Mouse (Mus musculus) forebrain, embryonic 15.5 days (tissue): ENCODE results near the gene Elk4. TPM values are rescaled to one million over a fixed set of nuclear protein-coding genes. Genes with fewer than 3 reads are reported as not detected.

ENCODE experiments used
- ATAC-seq: fragments of 200-750 bp; cut with Nextera tagmentation; replicated peaks from 2 replicates; pipeline ENCODE4 v1.8.0; 2017; ENCODE audit warnings: mild to moderate bottlenecking, moderate TSS enrichment, moderate library complexity
- H3K27ac ChIP-seq: fragments of 300-500 bp; sonication (generic); replicated peaks from 2 replicates; pipeline ENCODE4 v1.5.1; 2015; ENCODE audit warnings: mild to moderate bottlenecking, inconsistent platforms
- H3K27me3 ChIP-seq: fragments of 300-500 bp; sonication (generic); 2 replicates; pipeline ENCODE4 v1.6.1; 2015; ENCODE audit warnings: inconsistent platforms
- H3K36me3 ChIP-seq: fragments of 300-500 bp; sonication (generic); 2 replicates; pipeline ENCODE4 v1.6.1; 2015; ENCODE audit warnings: mild to moderate bottlenecking, inconsistent platforms
- H3K4me1 ChIP-seq: fragments of 300-500 bp; sonication (generic); 2 replicates; pipeline ENCODE4 v1.6.1; 2015; ENCODE audit warnings: inconsistent platforms
- H3K4me2 ChIP-seq: fragments of 300-500 bp; sonication (generic); replicated peaks from 2 replicates; pipeline ENCODE4 v1.6.1; 2015; ENCODE audit warnings: mild to moderate bottlenecking, inconsistent platforms
- H3K4me3 ChIP-seq: fragments of 300-500 bp; sonication (generic); 2 replicates; pipeline ENCODE4 v1.5.1; 2015; ENCODE audit warnings: mild to moderate bottlenecking, inconsistent platforms
- H3K9ac ChIP-seq: fragments of 300-500 bp; sonication (generic); replicated peaks from 2 replicates; pipeline ENCODE4 v1.6.1; 2015; ENCODE audit warnings: mild to moderate bottlenecking, inconsistent platforms
- H3K9me3 ChIP-seq: fragments of 300-500 bp; sonication (generic); 2 replicates; pipeline ENCODE4 v1.6.1; 2016; ENCODE audit warnings: inconsistent platforms
- WGBS: fragments of 180-500 bp; shearing (Covaris S2); methylation state at CpG from one replicate; pipeline ENCODE4 v1.1.7; 2015; ENCODE audit warnings: mixed read lengths; 5-methylcytosine and 5-hydroxymethylcytosine counted together
- polyA plus RNA-seq: library from polyadenylated mRNA; unstranded; fragments of >200 nt; fragmentation: Nextera tagmentation; extraction: Ambion mirVana; gene quantifications from 2 replicates; pipeline ENCODE4 v1.2.1, GENCODE M21; 2015

Elk4 gene
- polyA plus RNA-seq, 1 experiment from 2014 or later: 14.6 TPM

DNA sequence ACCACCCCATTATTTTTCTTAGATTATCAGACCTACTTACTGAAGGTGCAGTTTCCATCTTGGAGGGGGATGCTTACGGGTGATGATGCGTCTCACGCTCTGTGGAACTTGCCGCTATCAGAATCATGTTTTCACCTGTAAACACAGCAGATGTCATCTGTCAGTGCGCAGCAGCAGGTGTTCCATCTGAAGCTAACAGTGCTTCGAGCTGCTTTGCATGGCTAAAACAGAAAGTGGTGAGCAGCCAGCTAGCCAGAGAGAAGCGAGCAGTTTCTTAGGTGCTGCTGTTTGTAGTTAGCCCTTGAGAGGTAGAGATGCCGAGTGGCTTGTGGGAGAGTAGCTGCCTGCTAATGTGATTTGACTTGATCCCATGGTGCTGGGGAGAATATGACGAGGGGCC, 21.0 kb downstream of the Elk4 start:
- Histone ChIP-seq H3K4me2 (no peak overlapping the region), H3K9ac (no peak overlapping the region), H3K27ac (no peak overlapping the region), H3K4me3 (no peak overlapping the region), H3K27me3 (no peaks in the 10 kb centered on the region), H3K9me3 (no peaks in the 10 kb centered on the region), H3K4me1 (no peaks in the 10 kb centered on the region), H3K36me3 (peaks cover 33% of the 10 kb centered on the region; the same call in 1 of the 2 replicates)
- WGBS: 84% methylated on average over 9 of the region's 9 CpGs
- ATAC-seq: no peak

DNA sequence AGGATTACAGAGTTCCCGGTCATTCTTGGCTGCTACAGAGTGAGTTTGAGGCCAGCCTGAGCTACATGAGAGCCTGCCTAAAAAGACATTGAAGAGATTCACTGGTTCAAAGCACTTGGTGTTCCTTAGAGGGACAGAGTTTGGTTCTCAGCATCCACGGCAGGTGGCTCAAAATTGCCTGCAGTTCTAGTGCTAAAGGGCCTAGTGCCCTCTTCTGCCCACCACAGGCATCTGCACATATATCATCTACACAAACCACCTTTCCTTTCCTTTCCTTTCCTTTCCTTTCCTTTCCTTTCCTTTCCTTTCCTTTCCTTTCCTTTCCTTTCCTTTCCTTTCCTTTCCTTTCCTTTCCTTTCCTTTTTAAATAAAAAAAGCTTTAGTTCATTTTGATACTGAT, 23.2 kb downstream of the Elk4 start:
- no peak overlapping the region for H3K4me2 ChIP-seq
- H3K27ac ChIP-seq: no peak overlapping the region
- no peaks in the 10 kb centered on the region for H3K4me1 ChIP-seq
- no peak overlapping the region for H3K9ac ChIP-seq
- H3K9me3 ChIP-seq: no peaks in the 10 kb centered on the region
- ATAC-seq: no peak
- no peaks in the 10 kb centered on the region for H3K27me3 ChIP-seq
- WGBS: 65% methylated on average over 2 of the region's 2 CpGs
- H3K4me3 ChIP-seq: no peak overlapping the region
- H3K36me3 ChIP-seq: peaks cover 19% of the 10 kb centered on the region; the same call in 1 of the 2 replicates

DNA sequence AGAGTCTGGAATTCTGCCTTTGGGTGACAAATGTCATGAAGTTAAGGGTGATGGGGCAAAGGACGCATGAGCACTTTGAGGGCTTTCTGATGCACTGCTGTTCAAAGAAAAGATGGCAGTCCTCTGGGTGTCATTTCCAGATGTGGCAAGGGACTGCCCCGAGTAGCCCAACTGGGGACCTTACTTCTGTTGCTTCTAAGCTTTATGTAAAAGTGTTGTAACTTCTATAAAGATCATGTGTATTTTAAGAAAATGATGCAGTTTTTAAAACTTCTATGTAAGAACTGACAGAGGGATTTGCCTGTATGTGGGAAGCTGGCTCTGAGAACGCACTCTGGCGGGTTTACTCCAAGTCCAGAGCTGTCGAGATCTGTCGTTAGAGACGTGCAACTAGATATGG, 24.8 kb downstream of the Elk4 start:
- H3K27ac ChIP-seq: no peak overlapping the region
- ATAC-seq: no peak
- peaks cover 9% of the 10 kb centered on the region; the same call in 1 of the 2 replicates for H3K36me3 ChIP-seq
- no peaks in the 10 kb centered on the region for H3K9me3 ChIP-seq
- no peaks in the 10 kb centered on the region for H3K4me1 ChIP-seq
- WGBS: 91% methylated on average over 7 of the region's 7 CpGs
- H3K27me3 ChIP-seq: no peaks in the 10 kb centered on the region
- H3K9ac ChIP-seq: no peak overlapping the region
- no peak overlapping the region for H3K4me2 ChIP-seq
- H3K4me3 ChIP-seq: no peak overlapping the region

DNA sequence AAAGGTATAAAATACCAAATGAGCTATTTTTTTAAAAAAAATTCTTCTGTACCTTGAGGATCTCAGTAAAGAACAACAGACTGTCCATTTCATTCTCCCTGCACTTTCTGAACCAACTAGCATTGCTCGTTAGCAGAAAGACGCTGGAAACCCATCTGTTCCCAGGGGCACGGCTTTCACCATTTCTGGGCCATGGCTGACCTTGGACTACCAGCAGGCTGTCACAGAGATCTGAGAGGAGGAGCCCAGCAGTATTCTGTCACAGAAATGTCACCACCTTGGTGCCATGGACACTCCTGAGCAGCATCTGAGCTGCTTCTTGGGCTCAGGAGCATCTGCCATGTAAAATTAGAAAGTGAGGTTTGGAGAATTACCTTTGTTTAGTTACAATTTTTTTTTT, 30.3 kb downstream of the Elk4 start:
- no peak overlapping the region for H3K4me3 ChIP-seq
- no peak overlapping the region for H3K27ac ChIP-seq
- 69% methylated on average over 3 of the region's 3 CpGs for WGBS
- H3K36me3 ChIP-seq: no peaks in the 10 kb centered on the region
- no peaks in the 10 kb centered on the region for H3K27me3 ChIP-seq
- H3K4me1 ChIP-seq: no peaks in the 10 kb centered on the region
- H3K9ac ChIP-seq: no peak overlapping the region
- H3K9me3 ChIP-seq: no peaks in the 10 kb centered on the region
- ATAC-seq: no peak
- H3K4me2 ChIP-seq: no peak overlapping the region

GRCm38 (mm10) chr1:132038753-132039152, 31.3 kb downstream of the Elk4 start:
- Histone ChIP-seq H3K9ac (no peak overlapping the region), H3K4me1 (0 out of 2 replicates have a peak, but pooled peaks cover 2% of the 10 kb centered on the region), H3K4me3 (no peak overlapping the region), H3K36me3 (no peaks in the 10 kb centered on the region), H3K4me2 (no peak overlapping the region), H3K27ac (no peak overlapping the region), H3K27me3 (no peaks in the 10 kb centered on the region), H3K9me3 (no peaks in the 10 kb centered on the region)
- 84% methylated on average over 5 of the region's 5 CpGs for whole genome bisulfite sequencing
- ATAC-seq: no peak

DNA sequence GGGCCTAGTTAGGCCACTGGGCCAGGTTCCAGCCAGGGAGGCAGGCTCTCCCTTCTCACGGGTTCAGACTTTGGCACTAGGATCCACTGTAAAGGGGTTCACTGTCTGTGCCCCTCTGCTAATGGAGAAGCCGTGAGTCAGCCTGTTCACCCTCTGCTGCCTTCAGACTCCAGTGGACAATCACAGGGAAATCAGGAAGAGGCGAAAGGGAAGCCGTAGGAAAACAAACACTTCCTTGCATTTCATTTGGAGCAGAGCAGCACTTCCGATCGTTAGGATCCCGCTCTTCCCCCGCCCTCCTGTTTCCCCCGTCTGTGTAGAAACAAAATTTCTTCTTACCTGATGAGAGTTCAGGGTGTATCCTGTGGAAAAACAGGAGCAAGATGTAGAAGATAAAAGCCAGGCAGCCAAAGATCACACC, 32.8 kb downstream of the Elk4 start:
- 59% methylated on average over 9 of the region's 9 CpGs for WGBS
- Histone ChIP-seq H3K36me3 (no peaks in the 10 kb centered on the region), H3K9me3 (no peaks in the 10 kb centered on the region), H3K27me3 (no peaks in the 10 kb centered on the region), H3K4me1 (0 out of 2 replicates have a peak, but pooled peaks cover 5% of the 10 kb centered on the region), H3K4me2 (no peak overlapping the region), H3K27ac (no peak overlapping the region), H3K9ac (no peak overlapping the region), H3K4me3 (no peak overlapping the region)
- ATAC-seq: no peak

- no peaks in the 10 kb centered on the region for H3K36me3 ChIP-seq
- H3K4me3 ChIP-seq: no peak overlapping the region
- 0 out of 2 replicates have a peak, but pooled peaks cover 6% of the 10 kb centered on the region for H3K4me1 ChIP-seq
- H3K27ac ChIP-seq: peak overlapping the region; percentile 46
- H3K27me3 ChIP-seq: no peaks in the 10 kb centered on the region
- H3K9ac ChIP-seq: no peak overlapping the region
- ATAC-seq: peak; percentile 74
- no peak overlapping the region for H3K4me2 ChIP-seq
- 51% methylated on average over 4 of the region's 4 CpGs for WGBS
- no peaks in the 10 kb centered on the region for H3K9me3 ChIP-seq
Measured at GRCm38 (mm10) chr1:132043759-132044158, 36.4 kb downstream of the Elk4 start.

- Histone ChIP-seq H3K27ac (no peak overlapping the region), H3K9me3 (no peaks in the 10 kb centered on the region), H3K4me3 (no peak overlapping the region), H3K4me1 (0 out of 2 replicates have a peak, but pooled peaks cover 6% of the 10 kb centered on the region), H3K36me3 (no peaks in the 10 kb centered on the region), H3K9ac (no peak overlapping the region), H3K27me3 (no peaks in the 10 kb centered on the region), H3K4me2 (no peak overlapping the region)
- peak; percentile 65; the same call in 1 of the 2 replicates for ATAC-seq
- WGBS: 29% methylated on average over 15 of the region's 15 CpGs
Measured at GRCm38 (mm10) chr1:132046143-132046735, 38.8 kb downstream of the Elk4 start.

DNA sequence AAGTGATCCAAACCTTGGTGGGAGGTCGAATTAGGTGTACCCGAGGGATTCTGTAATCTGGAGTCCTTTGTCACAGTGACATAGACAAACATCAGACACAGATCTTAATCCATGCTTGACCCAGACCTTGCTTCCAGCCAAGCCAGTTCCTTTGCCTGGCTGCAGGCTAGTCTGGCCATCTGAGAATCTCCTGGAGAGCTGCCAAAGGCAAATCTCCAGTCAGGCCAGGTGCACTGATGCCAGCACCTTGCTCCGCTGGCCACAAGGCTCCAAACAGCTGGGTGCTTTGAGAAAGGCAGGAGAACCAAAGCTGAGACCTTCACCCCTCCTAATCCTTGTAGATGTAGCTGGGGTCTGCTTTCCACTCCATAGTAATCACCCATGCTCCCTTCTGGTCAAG, 44.3 kb downstream of the Elk4 start:
- H3K27ac ChIP-seq: no peak overlapping the region
- H3K4me2 ChIP-seq: no peak overlapping the region
- H3K9me3 ChIP-seq: no peaks in the 10 kb centered on the region
- WGBS: 88% methylated on average over 3 of the region's 3 CpGs
- no peaks in the 10 kb centered on the region for H3K27me3 ChIP-seq
- no peaks in the 10 kb centered on the region for H3K4me1 ChIP-seq
- no peak for ATAC-seq
- no peaks in the 10 kb centered on the region for H3K36me3 ChIP-seq
- no peak overlapping the region for H3K9ac ChIP-seq
- H3K4me3 ChIP-seq: no peak overlapping the region

GRCm38 (mm10) chr1:132054387-132054786, 47.0 kb downstream of the Elk4 start:
- Histone ChIP-seq H3K4me1 (no peaks in the 10 kb centered on the region), H3K36me3 (no peaks in the 10 kb centered on the region), H3K4me2 (no peak overlapping the region), H3K27ac (no peak overlapping the region), H3K4me3 (no peak overlapping the region), H3K9me3 (no peaks in the 10 kb centered on the region), H3K27me3 (no peaks in the 10 kb centered on the region), H3K9ac (no peak overlapping the region)
- 85% methylated on average over 3 of the region's 3 CpGs for WGBS
- no peak for ATAC-seq

DNA sequence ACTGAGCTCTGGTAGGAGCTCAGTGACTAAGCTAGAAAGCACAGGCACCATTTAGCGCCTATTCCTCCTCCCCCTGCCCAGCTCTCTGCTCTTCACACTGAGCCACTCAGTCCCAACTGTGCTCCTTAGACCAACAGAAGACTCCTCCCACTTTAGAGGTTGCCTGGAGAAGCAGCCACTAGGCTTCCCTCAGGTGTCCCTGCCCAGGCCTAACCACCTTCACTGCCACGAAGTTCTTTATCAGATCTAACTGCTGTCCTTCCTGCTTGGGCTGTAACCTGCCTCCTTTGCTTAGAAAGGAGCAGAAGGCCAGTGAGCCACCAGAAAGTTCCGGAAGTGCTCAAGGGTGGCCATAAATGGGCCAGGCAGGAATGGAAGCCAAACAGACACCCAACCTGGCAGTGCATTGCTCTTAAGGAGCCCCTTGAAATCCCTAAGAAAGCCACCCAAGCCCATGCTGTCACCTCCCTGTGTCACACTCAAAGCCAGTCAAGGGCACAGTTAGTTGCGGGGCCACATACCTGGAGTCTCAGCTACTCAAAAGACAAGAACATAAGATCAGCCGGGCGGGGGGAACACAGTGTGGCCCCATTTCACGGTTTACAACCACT, 47.8 kb downstream of the Elk4 start:
- H3K27ac ChIP-seq: no peak overlapping the region
- WGBS: 88% methylated on average over 7 of the region's 7 CpGs
- no peak overlapping the region for H3K4me2 ChIP-seq
- H3K9ac ChIP-seq: no peak overlapping the region
- H3K4me3 ChIP-seq: no peak overlapping the region
- no peaks in the 10 kb centered on the region for H3K27me3 ChIP-seq
- no peaks in the 10 kb centered on the region for H3K4me1 ChIP-seq
- no peaks in the 10 kb centered on the region for H3K9me3 ChIP-seq
- H3K36me3 ChIP-seq: no peaks in the 10 kb centered on the region
- no peak for ATAC-seq

DNA sequence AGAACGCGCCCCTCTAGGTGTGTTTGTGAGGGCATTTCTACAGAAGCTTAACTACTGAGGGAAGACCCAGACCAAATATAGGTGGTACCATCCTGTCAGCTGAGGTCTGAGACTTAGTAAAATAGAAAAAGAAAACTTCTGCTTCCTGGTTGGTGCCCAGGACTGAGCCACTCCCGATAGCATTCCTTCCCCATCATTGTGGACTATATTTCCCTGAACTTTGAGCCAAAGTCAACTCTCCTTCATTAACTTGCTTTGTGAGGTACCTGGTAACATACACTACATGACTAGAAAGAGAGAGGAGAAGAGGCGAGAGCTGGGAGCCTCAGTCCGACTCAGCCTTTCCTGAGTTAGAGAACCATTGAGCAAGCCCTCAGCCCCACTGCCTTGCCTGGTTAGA, 51.2 kb downstream of the Elk4 start:
- H3K9me3 ChIP-seq: no peaks in the 10 kb centered on the region
- no peaks in the 10 kb centered on the region for H3K36me3 ChIP-seq
- no peaks in the 10 kb centered on the region for H3K4me1 ChIP-seq
- H3K4me2 ChIP-seq: no peak overlapping the region
- H3K27me3 ChIP-seq: no peaks in the 10 kb centered on the region
- no peak overlapping the region for H3K4me3 ChIP-seq
- no peak overlapping the region for H3K27ac ChIP-seq
- ATAC-seq: no peak
- WGBS: 94% methylated on average over 5 of the region's 5 CpGs
- H3K9ac ChIP-seq: no peak overlapping the region
